Mouse (Mus musculus) midbrain, embryonic 16.5 days (tissue): ENCODE measurements around the gene Lexm. TPM values are rescaled to one million over a fixed set of nuclear protein-coding genes. Genes with fewer than 3 reads are reported as not detected.
A peak's percentile ranks its signal among the peaks of the same experiment; 100 is the strongest.

Experiments
- ATAC-seq: fragments of 200-750 bp; cut with Nextera tagmentation; 2 replicates; pipeline ENCODE4 v1.8.0; 2017; ENCODE audit warnings: moderate TSS enrichment
- H3K27ac ChIP-seq: fragments of 300-500 bp; sonication (generic); 2 replicates; pipeline ENCODE4 v1.5.1; 2014; ENCODE audit warnings: mild to moderate bottlenecking, low read length, mixed read lengths
- H3K27me3 ChIP-seq: fragments of 300-500 bp; sonication (generic); 2 replicates; pipeline ENCODE4 v1.6.1; 2014; ENCODE audit warnings: low read depth, low read length, mixed read lengths; ENCODE audit not compliant: control insufficient read depth, insufficient read depth
- H3K36me3 ChIP-seq: fragments of 300-500 bp; sonication (generic); 2 replicates; pipeline ENCODE4 v1.6.1; 2014; ENCODE audit warnings: mild to moderate bottlenecking, low read length, moderate library complexity, mixed read lengths; ENCODE audit not compliant: control insufficient read depth, insufficient read depth
- H3K4me1 ChIP-seq: fragments of 300-500 bp; sonication (generic); 2 replicates; pipeline ENCODE4 v1.6.1; 2014; ENCODE audit warnings: mild to moderate bottlenecking, low read length, mixed read lengths; ENCODE audit not compliant: control insufficient read depth, insufficient read depth
- H3K4me2 ChIP-seq: fragments of 300-500 bp; sonication (generic); 2 replicates; pipeline ENCODE4 v1.6.1; 2014; ENCODE audit warnings: mild to moderate bottlenecking, low read length, mixed read lengths
- H3K4me3 ChIP-seq: fragments of 300-500 bp; sonication (generic); 2 replicates; pipeline ENCODE4 v1.5.1; 2014; ENCODE audit warnings: low read depth, mild to moderate bottlenecking, low read length, moderate library complexity, mixed read lengths
- H3K9ac ChIP-seq: fragments of 300-500 bp; sonication (generic); 2 replicates; pipeline ENCODE4 v1.6.1; 2014; ENCODE audit warnings: low read depth, low read length, mixed read lengths
- H3K9me3 ChIP-seq: fragments of 300-500 bp; sonication (generic); replicated peaks from 2 replicates; pipeline ENCODE4 v1.6.1; 2014; ENCODE audit warnings: mild to moderate bottlenecking, low read length, mixed read lengths; ENCODE audit not compliant: control insufficient read depth, poor library complexity, severe bottlenecking
- WGBS: fragments of 180-500 bp; shearing (Covaris S2); extraction: QIAGEN DNeasy Blood & Tissue Kit; methylation state at CpG from one replicate; pipeline ENCODE4 v1.1.7; 2014; 5-methylcytosine and 5-hydroxymethylcytosine counted together
- polyA plus RNA-seq: library from polyadenylated mRNA; unstranded; fragments of >200 nt; fragmentation: Nextera tagmentation; extraction: Ambion mirVana; gene quantifications from 2 replicates; pipeline ENCODE4 v1.2.1, GENCODE M21; 2015

Gene Lexm
- polyA plus RNA-seq, 1 experiment from 2014 or later = not detected

DNA sequence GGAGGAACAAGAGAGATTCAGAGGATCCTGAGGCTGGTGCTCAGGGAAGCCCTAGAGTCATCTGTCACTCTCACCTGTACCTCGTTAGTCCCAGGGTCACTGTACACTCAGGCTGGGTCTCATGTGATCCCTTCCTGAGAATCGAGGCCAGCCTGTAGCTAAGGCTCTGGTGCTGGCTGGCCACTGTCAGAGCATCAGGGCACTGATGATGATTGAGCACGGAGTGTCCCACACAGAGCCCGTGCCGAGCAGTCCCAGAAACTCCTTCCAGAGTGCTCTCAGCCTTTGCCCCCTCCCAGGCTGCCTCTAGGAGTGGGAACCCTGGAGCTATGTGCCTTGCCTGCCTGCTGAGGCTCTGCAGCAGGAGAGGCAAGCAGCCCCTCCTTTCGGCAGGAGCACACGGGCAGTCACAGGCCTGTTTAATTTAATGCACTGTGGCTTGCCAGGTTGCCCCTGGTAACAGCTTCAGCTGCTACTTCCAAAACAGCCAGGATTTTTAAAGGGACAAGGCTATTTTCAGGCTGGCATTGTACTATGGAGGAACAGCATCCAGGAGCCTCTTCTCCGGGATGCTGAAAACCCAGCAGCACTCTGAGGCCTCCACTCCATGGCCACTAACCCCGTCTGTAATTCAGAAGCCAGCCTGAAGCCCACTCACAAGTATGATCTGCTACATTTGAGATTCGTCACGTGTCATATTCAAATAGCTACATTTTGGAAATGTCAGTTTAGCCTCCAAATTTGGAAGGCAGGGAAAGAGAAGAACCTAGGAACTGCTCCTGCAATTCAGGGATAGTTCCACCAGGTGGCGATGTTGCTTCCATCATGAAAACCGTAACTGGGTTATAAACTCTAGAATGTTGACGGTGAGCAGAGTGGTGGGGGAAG, 13.5 kb upstream of the Lexm start:
- ATAC-seq = peak; percentile 83
- WGBS = 13% methylated on average over 14 of the region's 14 CpGs

GRCm38 (mm10) chr4:106629374-106629773, 12.3 kb upstream of the Lexm start:
- Histone ChIP-seq H3K4me3 (no peak overlapping the region), H3K36me3 (no peaks in the 10 kb centered on the region), H3K9ac (no peak overlapping the region), H3K4me1 (peaks cover 45% of the 10 kb centered on the region), H3K27ac (peak overlapping the region; percentile 91; the same call in 1 of the 2 replicates), H3K4me2 (no peak overlapping the region), H3K27me3 (no peaks in the 10 kb centered on the region; the same call in 1 of the 2 replicates), H3K9me3 (no peaks in the 10 kb centered on the region)
- no peak for ATAC-seq
- 78% methylated on average over 5 of the region's 5 CpGs for WGBS

More for the DNA sequence above, 13.5 kb upstream of the Lexm start:
- Histone ChIP-seq H3K4me1 (peaks cover 48% of the 10 kb centered on the region), H3K27me3 (no peaks in the 10 kb centered on the region), H3K9me3 (no peaks in the 10 kb centered on the region), H3K9ac (peak overlapping the region; percentile 61), H3K36me3 (no peaks in the 10 kb centered on the region), H3K4me2 (peak overlapping the region; percentile 43), H3K4me3 (no peak overlapping the region), H3K27ac (peak overlapping the region; percentile 91)

- Histone ChIP-seq H3K9ac (no peak overlapping the region), H3K4me3 (no peak overlapping the region), H3K9me3 (no peaks in the 10 kb centered on the region), H3K36me3 (no peaks in the 10 kb centered on the region), H3K27me3 (no peaks in the 10 kb centered on the region; the same call in 1 of the 2 replicates), H3K27ac (peak overlapping the region; percentile 91; the same call in 1 of the 2 replicates), H3K4me1 (peaks cover 39% of the 10 kb centered on the region), H3K4me2 (no peak overlapping the region)
- ATAC-seq = no peak
- WGBS = 65% methylated on average over 9 of the region's 9 CpGs
Measured at GRCm38 (mm10) chr4:106628650-106629360, 11.8 kb upstream of the Lexm start.

- peaks cover 30% of the 10 kb centered on the region for H3K4me1 ChIP-seq
- H3K9me3 ChIP-seq = no peaks in the 10 kb centered on the region
- WGBS = 69% methylated on average over 5 of the region's 5 CpGs
- no peak for ATAC-seq
- peaks cover 8% of the 10 kb centered on the region for H3K27me3 ChIP-seq
- H3K27ac ChIP-seq = no peak overlapping the region
- no peak overlapping the region for H3K4me3 ChIP-seq
- H3K9ac ChIP-seq = no peak overlapping the region
- no peaks in the 10 kb centered on the region for H3K36me3 ChIP-seq
- H3K4me2 ChIP-seq = no peak overlapping the region
Measured at GRCm38 (mm10) chr4:106627809-106628208, 10.8 kb upstream of the Lexm start.

DNA sequence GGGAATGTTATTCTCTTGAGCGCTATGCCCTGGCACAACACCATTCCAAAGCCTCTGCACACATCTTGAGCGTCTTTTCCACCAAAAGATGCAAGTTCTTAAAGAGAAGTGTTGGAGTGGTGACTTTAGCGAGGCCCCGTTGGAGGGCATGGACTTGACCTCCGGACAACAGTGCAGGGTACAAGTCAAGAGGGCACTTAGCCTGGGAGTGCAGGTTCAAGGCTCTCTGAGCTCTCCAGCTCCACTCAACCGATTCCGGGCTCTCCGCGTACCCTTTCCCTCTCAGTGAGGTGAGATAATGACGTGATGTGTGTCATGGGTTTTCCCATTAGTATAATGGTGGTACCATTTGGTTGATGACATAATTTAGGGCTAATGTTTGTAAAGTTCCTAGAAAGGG, 7.2 kb upstream of the Lexm start:
- ATAC-seq = no peak
- Histone ChIP-seq H3K4me2 (no peak overlapping the region), H3K27me3 (peaks cover 22% of the 10 kb centered on the region), H3K4me1 (peaks cover 10% of the 10 kb centered on the region), H3K9me3 (no peaks in the 10 kb centered on the region), H3K4me3 (no peak overlapping the region), H3K9ac (no peak overlapping the region), H3K36me3 (no peaks in the 10 kb centered on the region), H3K27ac (no peak overlapping the region)
- WGBS = 91% methylated on average over 10 of the region's 10 CpGs

- H3K4me3 ChIP-seq = no peak overlapping the region
- H3K27me3 ChIP-seq = peaks cover 22% of the 10 kb centered on the region
- no peaks in the 10 kb centered on the region for H3K9me3 ChIP-seq
- no peaks in the 10 kb centered on the region for H3K36me3 ChIP-seq
- no peak for ATAC-seq
- peak overlapping the region; percentile 17; the same call in 1 of the 2 replicates for H3K4me2 ChIP-seq
- no peak overlapping the region for H3K9ac ChIP-seq
- WGBS = 35% methylated on average over 28 of the region's 28 CpGs
- no peak overlapping the region for H3K27ac ChIP-seq
- peaks cover 12% of the 10 kb centered on the region for H3K4me1 ChIP-seq
Measured at GRCm38 (mm10) chr4:106622712-106623111, 5.7 kb upstream of the Lexm start.

DNA sequence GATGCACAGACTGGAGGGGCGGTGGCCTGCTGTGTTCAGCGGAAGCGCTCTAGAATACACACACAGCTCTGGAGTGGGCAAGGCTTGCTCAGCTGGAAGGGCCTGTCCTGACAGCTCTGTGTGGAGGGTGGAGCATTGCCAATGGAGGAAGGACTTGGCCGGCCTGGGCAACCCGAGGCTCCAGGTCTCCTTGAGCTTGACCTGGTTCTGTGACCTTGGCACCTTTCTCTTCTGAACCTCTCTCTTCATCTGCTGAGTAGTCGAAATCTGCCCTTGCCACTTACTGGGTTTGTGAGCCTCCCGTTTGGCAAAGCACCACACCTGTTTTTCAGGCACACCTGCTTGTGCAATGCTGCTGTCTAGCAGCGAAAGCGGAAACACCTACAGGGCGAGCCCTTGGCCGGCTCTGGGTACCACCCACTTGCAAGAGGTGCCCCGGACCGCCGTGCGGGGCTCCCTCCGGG, 5.0 kb upstream of the Lexm start, which contains the start of gene Ttc22:
Gene Ttc22, plus strand, starts transcription at position 403 of the 464 bp plus-strand sequence.
- Histone ChIP-seq H3K4me2 (peak within 1 kb of the TSS; percentile 17; the same call in 1 of the 2 replicates), H3K9ac (no peak within 1 kb of the TSS), H3K4me3 (no peak within 1 kb of the TSS), H3K36me3 (no peaks in the 10 kb centered on the region), H3K27ac (no peak within 1 kb of the TSS), H3K9me3 (no peaks in the 10 kb centered on the region), H3K4me1 (peaks cover 18% of the 10 kb centered on the region), H3K27me3 (peaks cover 22% of the 10 kb centered on the region)
- ATAC-seq = no peak
- WGBS = 27% methylated on average over 16 of the region's 16 CpGs

- no peak for ATAC-seq
- Histone ChIP-seq H3K27me3 (peaks cover 22% of the 10 kb centered on the region), H3K4me1 (peaks cover 20% of the 10 kb centered on the region), H3K9ac (no peak overlapping the region), H3K4me3 (no peak overlapping the region), H3K27ac (no peak overlapping the region), H3K4me2 (no peak overlapping the region), H3K9me3 (no peaks in the 10 kb centered on the region), H3K36me3 (no peaks in the 10 kb centered on the region)
- 71% methylated on average over 3 of the region's 3 CpGs for WGBS
Measured at GRCm38 (mm10) chr4:106621428-106621827, 4.4 kb upstream of the Lexm start.
